Mouse (Mus musculus): ENCODE results near the gene Gm614. TPM values are rescaled to one million over a fixed set of nuclear protein-coding genes. Genes with fewer than 3 reads are reported as not detected.

Gm614 gene
- polyA plus RNA-seq (2015; fragmentation: Nextera tagmentation; extraction: Ambion mirVana): not detected in 2 replicates

GRCm38 (mm10) chrX:101263892-101264291 lies at the start of gene Gm614:
TSS of gene Gm614 (minus strand) at chrX:101263992.
- Histone ChIP-seq H3K36me3 (peaks cover 4% of the 10 kb centered on the region; the same call in 1 of the 2 replicates), H3K4me1 (peaks cover 23% of the 10 kb centered on the region), H3K4me2 (replicated peaks) (no peak within 1 kb of the TSS), H3K9ac (no peak within 1 kb of the TSS), H3K27ac (no peak within 1 kb of the TSS), H3K27me3 (peaks cover 10% of the 10 kb centered on the region; the same call in 1 of the 2 replicates), H3K9me3 (no peaks in the 10 kb centered on the region), H3K4me3 (no peak within 1 kb of the TSS)
- WGBS: 94% methylated on average over 1 of the region's 1 CpGs
- no peak for ATAC-seq (ENCODE audit: low FRiP score, low read depth)

- no peaks in the 10 kb centered on the region for H3K4me1 ChIP-seq
- no peaks in the 10 kb centered on the region for H3K9me3 ChIP-seq
- H3K27ac ChIP-seq: no peak overlapping the region
- peaks cover 10% of the 10 kb centered on the region for H3K36me3 ChIP-seq
- peaks cover 26% of the 10 kb centered on the region; the same call in 1 of the 2 replicates for H3K27me3 ChIP-seq
- 92% methylated on average over 5 of the region's 5 CpGs for WGBS
- no peak overlapping the region for H3K9ac ChIP-seq
- H3K4me3 ChIP-seq: no peak overlapping the region
- ATAC-seq (ENCODE audit: low FRiP score, low read depth): no peak
- H3K4me2 ChIP-seq (replicated peaks): no peak overlapping the region
Observed at GRCm38 (mm10) chrX:101309299-101309698, 45.5 kb upstream of the Gm614 start.

GRCm38 (mm10) chrX:101304646-101305045 lies 40.9 kb upstream of the Gm614 start:
- Histone ChIP-seq H3K4me3 (no peak overlapping the region), H3K4me1 (peaks cover 28% of the 10 kb centered on the region), H3K27ac (no peak overlapping the region), H3K9me3 (no peaks in the 10 kb centered on the region), H3K27me3 (peaks cover 25% of the 10 kb centered on the region), H3K36me3 (peaks cover 6% of the 10 kb centered on the region; the same call in 1 of the 2 replicates), H3K4me2 (replicated peaks) (no peak overlapping the region), H3K9ac (no peak overlapping the region)
- WGBS: 50% methylated on average over 2 of the region's 2 CpGs
- ATAC-seq (ENCODE audit: low FRiP score, low read depth): no peak

GRCm38 (mm10) chrX:101301654-101302053 lies 37.9 kb upstream of the Gm614 start:
- Histone ChIP-seq H3K36me3 (peaks cover 12% of the 10 kb centered on the region), H3K4me2 (replicated peaks) (peak overlapping the region; percentile 62), H3K9ac (no peak overlapping the region), H3K27me3 (peaks cover 16% of the 10 kb centered on the region), H3K9me3 (no peaks in the 10 kb centered on the region), H3K4me1 (peaks cover 28% of the 10 kb centered on the region), H3K4me3 (no peak overlapping the region), H3K27ac (no peak overlapping the region; the same call in 1 of the 2 replicates)
- whole genome bisulfite sequencing: 77% methylated on average over 9 of the region's 9 CpGs
- no peak for ATAC-seq (ENCODE audit: low FRiP score, low read depth)

GRCm38 (mm10) chrX:101300427-101301030 lies 36.7 kb upstream of the Gm614 start:
- H3K36me3 ChIP-seq: peaks cover 24% of the 10 kb centered on the region
- no peaks in the 10 kb centered on the region for H3K9me3 ChIP-seq
- peak overlapping the region; percentile 49 for H3K4me3 ChIP-seq
- peaks cover 16% of the 10 kb centered on the region for H3K27me3 ChIP-seq
- H3K4me1 ChIP-seq: peaks cover 28% of the 10 kb centered on the region
- H3K9ac ChIP-seq: peak overlapping the region; percentile 39
- ATAC-seq (ENCODE audit: low FRiP score, low read depth): peak; percentile 25
- peak overlapping the region; percentile 72 for H3K27ac ChIP-seq
- 36% methylated on average over 13 of the region's 13 CpGs for WGBS
- peak overlapping the region; percentile 62 for H3K4me2 ChIP-seq (replicated peaks)

DNA sequence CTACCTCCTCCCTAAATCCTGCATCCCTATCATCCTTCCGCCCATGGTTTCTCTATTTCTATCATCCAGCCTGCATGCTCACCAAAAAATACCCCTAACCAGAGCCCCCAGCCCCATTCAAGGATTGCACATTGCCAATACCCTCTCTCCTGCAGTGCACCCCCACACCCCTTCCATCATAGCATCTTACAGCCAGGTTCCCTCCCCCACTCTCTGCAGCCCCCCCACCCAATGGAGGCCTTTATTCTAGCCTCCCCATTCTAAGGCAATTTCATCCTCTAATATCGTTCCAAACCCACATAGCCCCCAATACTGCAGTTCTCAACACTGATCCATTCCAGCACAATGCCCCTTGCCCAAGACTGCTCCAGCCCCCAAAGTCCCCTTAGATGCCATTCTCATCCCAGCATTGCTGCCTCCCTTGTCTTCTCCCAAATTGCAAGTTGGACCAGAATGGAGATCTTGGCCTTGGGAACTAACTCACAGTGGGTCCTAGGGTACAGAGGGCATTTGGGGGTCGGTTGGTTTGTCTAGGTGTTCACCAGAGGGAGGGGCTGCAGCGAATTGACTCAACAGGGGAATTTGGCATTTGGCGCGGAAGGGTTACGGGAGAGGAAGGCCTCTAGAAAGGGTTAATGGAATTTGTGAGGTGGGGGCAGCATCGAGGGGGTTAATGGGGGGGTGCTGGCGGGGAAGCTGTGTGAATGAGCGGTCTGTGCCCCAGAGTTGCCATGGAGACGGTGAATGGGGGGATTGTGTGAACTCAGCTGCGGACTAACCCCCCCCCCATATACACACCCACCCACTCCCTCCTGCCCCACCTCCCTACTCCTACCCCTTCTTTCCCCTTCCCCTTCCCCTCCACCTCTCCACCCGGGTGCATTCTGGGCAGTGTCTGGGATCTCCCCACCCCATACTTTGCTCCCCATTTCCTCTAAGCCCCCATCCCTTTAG lies 36.0 kb upstream of the Gm614 start:
- Histone ChIP-seq H3K9ac (peak overlapping the region; percentile 68), H3K4me2 (replicated peaks) (peak overlapping the region; percentile 62), H3K4me1 (peaks cover 28% of the 10 kb centered on the region), H3K9me3 (no peaks in the 10 kb centered on the region), H3K36me3 (peaks cover 29% of the 10 kb centered on the region), H3K27me3 (peaks cover 13% of the 10 kb centered on the region), H3K4me3 (peak overlapping the region; percentile 49), H3K27ac (peak overlapping the region; percentile 72)
- WGBS: 29% methylated on average over 11 of the region's 13 CpGs
- ATAC-seq (ENCODE audit: low FRiP score, low read depth): peak; percentile 87

GRCm38 (mm10) chrX:101299055-101299454 lies 35.3 kb upstream of the Gm614 start, which contains the start of gene Nlgn3:
TSS of gene Nlgn3 (plus strand) at chrX:101299168.
- peaks cover 34% of the 10 kb centered on the region for H3K36me3 ChIP-seq
- no peaks in the 10 kb centered on the region for H3K9me3 ChIP-seq
- peaks cover 8% of the 10 kb centered on the region for H3K27me3 ChIP-seq
- peak within 1 kb of the TSS; percentile 68 for H3K9ac ChIP-seq
- peak within 1 kb of the TSS; percentile 62 for H3K4me2 ChIP-seq (replicated peaks)
- peak within 1 kb of the TSS; percentile 72; the same call in 1 of the 2 replicates for H3K27ac ChIP-seq
- ATAC-seq (ENCODE audit: low FRiP score, low read depth): no peak; the same call in 1 of the 2 replicates
- H3K4me3 ChIP-seq: peak within 1 kb of the TSS; percentile 49
- WGBS: 27% methylated on average over 12 of the region's 24 CpGs
- H3K4me1 ChIP-seq: peaks cover 26% of the 10 kb centered on the region

GRCm38 (mm10) chrX:101290111-101290510 lies 26.3 kb upstream of the Gm614 start:
- H3K9me3 ChIP-seq: no peaks in the 10 kb centered on the region
- H3K4me1 ChIP-seq: no peaks in the 10 kb centered on the region
- H3K9ac ChIP-seq: no peak overlapping the region
- H3K27ac ChIP-seq: no peak overlapping the region
- WGBS: 89% methylated on average over 10 of the region's 10 CpGs
- ATAC-seq (ENCODE audit: low FRiP score, low read depth): no peak
- peaks cover 7% of the 10 kb centered on the region for H3K27me3 ChIP-seq
- H3K4me2 ChIP-seq (replicated peaks): no peak overlapping the region
- H3K36me3 ChIP-seq: peaks cover 90% of the 10 kb centered on the region
- H3K4me3 ChIP-seq: no peak overlapping the region

DNA sequence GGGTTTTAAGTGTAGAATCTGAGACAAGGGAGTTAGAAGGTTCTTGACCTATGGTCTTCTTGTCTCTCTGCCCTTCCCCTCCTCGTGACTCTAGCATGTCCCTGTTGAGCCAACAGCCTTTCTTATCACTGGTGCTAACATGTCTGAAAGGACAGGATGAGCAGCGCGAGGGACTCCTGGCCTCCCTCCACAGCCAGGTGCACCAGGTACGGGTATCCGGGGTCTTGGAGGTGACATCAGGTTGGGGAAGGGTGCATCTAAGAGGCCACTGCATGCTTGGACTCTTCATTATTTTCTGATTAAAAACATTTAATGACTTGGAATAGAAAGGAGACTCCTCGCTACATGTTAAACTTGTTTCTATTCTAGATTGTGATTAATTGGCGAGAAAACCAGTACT lies 25.2 kb upstream of the Gm614 start:
- no peaks in the 10 kb centered on the region for H3K4me1 ChIP-seq
- WGBS: 89% methylated on average over 7 of the region's 7 CpGs
- H3K9me3 ChIP-seq: no peaks in the 10 kb centered on the region
- H3K9ac ChIP-seq: no peak overlapping the region
- H3K27ac ChIP-seq: no peak overlapping the region
- no peak for ATAC-seq (ENCODE audit: low FRiP score, low read depth)
- H3K27me3 ChIP-seq: peaks cover 6% of the 10 kb centered on the region
- no peak overlapping the region for H3K4me2 ChIP-seq (replicated peaks)
- H3K4me3 ChIP-seq: no peak overlapping the region
- peaks cover 91% of the 10 kb centered on the region for H3K36me3 ChIP-seq

DNA sequence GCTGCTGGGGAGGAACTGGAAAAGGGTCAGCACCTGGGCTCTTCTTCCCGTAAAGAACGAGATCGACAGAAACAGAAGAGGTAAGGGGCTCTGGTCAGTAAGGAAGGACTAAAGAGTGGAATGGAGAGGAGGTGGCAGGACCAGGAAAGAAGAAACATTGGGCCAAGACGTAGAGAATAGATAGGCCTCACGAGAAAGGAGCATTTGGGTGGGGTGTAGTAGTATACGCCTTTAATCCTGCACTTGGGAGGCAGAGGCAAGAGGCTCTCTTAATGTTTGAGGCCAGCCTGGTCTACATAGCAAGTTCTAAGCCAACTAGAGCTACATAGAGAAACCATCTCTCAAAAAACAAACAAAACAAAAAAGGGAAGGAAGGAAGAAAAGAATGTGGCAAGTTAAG lies 24.6 kb upstream of the Gm614 start:
- H3K9me3 ChIP-seq: no peaks in the 10 kb centered on the region
- no peak overlapping the region for H3K9ac ChIP-seq
- H3K4me3 ChIP-seq: no peak overlapping the region
- 94% methylated on average over 6 of the region's 6 CpGs for WGBS
- no peak overlapping the region for H3K27ac ChIP-seq
- H3K27me3 ChIP-seq: peaks cover 6% of the 10 kb centered on the region
- no peak for ATAC-seq (ENCODE audit: low FRiP score, low read depth)
- peaks cover 91% of the 10 kb centered on the region for H3K36me3 ChIP-seq
- no peaks in the 10 kb centered on the region for H3K4me1 ChIP-seq
- no peak overlapping the region for H3K4me2 ChIP-seq (replicated peaks)

GRCm38 (mm10) chrX:101287543-101287942 lies 23.8 kb upstream of the Gm614 start:
- no peak overlapping the region for H3K27ac ChIP-seq
- H3K4me2 ChIP-seq (replicated peaks): no peak overlapping the region
- H3K27me3 ChIP-seq: peaks cover 6% of the 10 kb centered on the region
- H3K36me3 ChIP-seq: peaks cover 91% of the 10 kb centered on the region
- H3K4me1 ChIP-seq: no peaks in the 10 kb centered on the region
- 86% methylated on average over 3 of the region's 3 CpGs for WGBS
- no peak overlapping the region for H3K4me3 ChIP-seq
- ATAC-seq (ENCODE audit: low FRiP score, low read depth): no peak
- H3K9ac ChIP-seq: no peak overlapping the region
- no peaks in the 10 kb centered on the region for H3K9me3 ChIP-seq

All from limb, embryonic 13.5 days (tissue).